In genomic region chr10:84345730-84346129, GRCm38 (mm10) we compare ENCODE assay signal across 11 mouse cellular contexts.
"Had no signal": no experiment of that assay in that cellular context is flagged by ENCODE, and none has a peak within 500 bp of the region (broad histone marks: within the 10 kb centered on the region; RNA-seq: fewer than 3 reads in every experiment).

No protein-coding gene starts in this region.

- DNase-seq: kidney, adult 2 months; kidney, postnatal 14 days; left cerebral cortex, postnatal 4 days; lung, adult 2 months; right cerebral cortex, postnatal 25 days; thymus, postnatal 36 days had no signal

- H3K4me3 ChIP-seq: kidney, embryonic 15.5 days; limb, embryonic 13.5 days; neural tube, embryonic 12.5 days had no signal

- H3K27me3 ChIP-seq: kidney, embryonic 15.5 days; limb, embryonic 13.5 days; neural tube, embryonic 12.5 days had no signal

- H3K4me1 ChIP-seq: neural tube, embryonic 12.5 days had no signal

- H3K4me2 ChIP-seq: kidney, embryonic 15.5 days; limb, embryonic 13.5 days; neural tube, embryonic 12.5 days had no signal

- H3K9ac ChIP-seq: kidney, embryonic 15.5 days; limb, embryonic 13.5 days; liver, embryonic 14.5 days; neural tube, embryonic 12.5 days had no signal

- H3K9me3 ChIP-seq: kidney, embryonic 15.5 days; limb, embryonic 13.5 days; neural tube, embryonic 12.5 days had no signal

- H3K36me3 ChIP-seq: kidney, embryonic 15.5 days; limb, embryonic 13.5 days; neural tube, embryonic 12.5 days had no signal

- ATAC-seq: intestine, embryonic 16.5 days had no signal

- H3K27ac ChIP-seq: kidney, embryonic 15.5 days; limb, embryonic 13.5 days; liver, embryonic 14.5 days; neural tube, embryonic 12.5 days had no signal
